Mouse (Mus musculus) megakaryocyte progenitor cell, adult 5-6 weeks (primary cell): ENCODE data around the gene Tac2. TPM values are rescaled to one million over a fixed set of nuclear protein-coding genes. Genes with fewer than 3 reads are reported as not detected.
A peak's percentile ranks its signal among the peaks of the same experiment; 100 is the strongest.

Experiments
- ATAC-seq: replicated peaks from 2 replicates; pipeline ENCODE4 v1.8.0; 2016; ENCODE audit warnings: mild to moderate bottlenecking, moderate TSS enrichment, inconsistent platforms; ENCODE audit not compliant: poor library complexity
- total RNA-seq, 2 experiments: library from RNA; stranded (forward) in 1 of 2; stranded (reverse) in 1 of 2; fragments of 157-497, 149-512 nt in 1 of 2; fragments of 200-1000 nt in 1 of 2; gene quantifications; 2 replicates each; pipeline versions ENCODE4 v1.2.3 to v1.2.4; 2015 to 2017

The Tac2 gene
- total RNA-seq, 2 experiments from 2014 or later, result 1.2 TPM; not detected in 1

DNA sequence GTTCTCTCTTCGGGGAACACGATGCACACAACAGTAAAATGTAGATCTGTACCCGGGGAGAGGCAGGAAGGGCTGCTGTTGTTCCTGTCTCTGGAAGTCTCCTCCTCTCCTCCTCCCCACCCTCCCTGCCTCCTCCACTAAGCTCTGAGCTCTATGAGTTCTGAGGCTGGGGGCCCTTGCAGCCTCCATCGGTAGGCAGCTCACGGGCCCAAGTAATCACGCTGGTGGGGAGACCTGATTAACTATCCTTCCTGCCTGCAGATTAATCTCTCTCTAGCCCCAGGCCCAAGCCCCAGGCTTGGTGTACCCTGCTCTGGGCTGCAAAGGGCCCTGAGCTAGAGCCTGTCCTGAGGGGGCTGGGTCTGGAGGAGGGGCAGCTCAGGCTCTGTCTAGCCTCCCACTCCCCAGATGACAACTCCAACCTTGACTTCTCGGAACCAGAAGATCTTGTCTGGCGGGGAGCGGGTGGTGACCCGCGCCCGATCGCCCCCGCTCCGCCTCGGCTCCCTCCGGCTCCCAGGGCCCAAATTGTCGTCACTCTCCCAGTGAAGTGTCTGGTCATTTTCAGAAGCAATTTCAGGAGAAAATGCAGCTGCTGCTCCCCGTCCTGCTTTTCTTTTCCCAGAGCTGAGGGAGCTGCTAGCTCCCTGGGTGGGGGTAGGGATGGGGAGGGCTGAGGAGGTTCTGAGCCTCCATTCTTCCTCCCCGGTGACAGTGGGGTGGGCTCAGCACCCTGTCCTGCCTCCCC lies 2.4 kb upstream of the Tac2 start:
- ATAC-seq, result no peak

GRCm38 (mm10) chr10:127725136-127725535 lies 858 bp downstream of the Tac2 start:
- ATAC-seq, result peak; percentile 20

GRCm38 (mm10) chr10:127728437-127728836 lies 4.2 kb downstream of the Tac2 start:
- no peak for ATAC-seq

GRCm38 (mm10) chr10:127730285-127730932 lies 6.1 kb downstream of the Tac2 start:
- peak; percentile 61 for ATAC-seq

DNA sequence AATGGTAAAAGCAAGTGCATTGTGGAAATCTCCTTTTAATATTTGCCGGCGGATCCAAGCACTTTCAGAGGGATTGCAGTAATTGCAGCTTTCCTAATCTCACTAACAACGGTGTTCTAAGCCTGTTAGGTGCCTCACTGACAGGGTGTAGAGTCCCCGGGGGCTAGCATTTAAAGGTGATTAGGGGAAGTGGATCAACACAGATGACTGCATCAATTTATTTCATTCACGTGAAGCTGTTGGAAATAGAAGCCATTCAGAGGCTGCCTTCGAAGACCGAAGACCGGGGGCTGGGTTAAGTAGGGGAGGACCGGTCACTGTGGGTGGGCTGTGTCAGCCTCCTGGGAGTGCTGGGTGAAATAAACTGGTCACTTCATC lies 6.6 kb downstream of the Tac2 start:
- ATAC-seq, result peak; percentile 9; the same call in 1 of the 2 replicates

DNA sequence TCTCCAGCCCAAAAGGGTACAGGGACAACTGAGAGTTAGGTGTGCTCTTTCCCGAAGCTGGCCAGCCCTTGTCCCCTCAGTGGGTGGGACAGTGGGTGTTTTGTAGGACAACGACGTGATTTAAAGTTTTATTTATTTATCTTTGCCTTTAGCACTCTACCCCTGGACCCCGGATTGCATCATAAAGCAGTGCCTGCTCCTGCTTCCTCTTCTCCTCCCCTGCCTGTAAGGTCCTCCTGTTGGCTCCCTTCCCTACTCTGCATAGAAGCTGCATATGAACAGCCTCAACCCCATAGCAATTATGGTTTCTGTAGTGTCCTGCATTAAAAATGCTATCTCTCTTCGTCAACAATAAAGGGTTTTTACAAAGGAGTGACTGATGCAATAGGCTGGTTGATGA lies 7.1 kb downstream of the Tac2 start:
- peak; percentile 27 for ATAC-seq

- ATAC-seq, result peak; percentile 31
Measured at GRCm38 (mm10) chr10:127734434-127734833, 10.2 kb downstream of the Tac2 start.

- ATAC-seq, result no peak
Measured at GRCm38 (mm10) chr10:127736266-127736665, 12.0 kb downstream of the Tac2 start.

- peak; percentile 43 for ATAC-seq
Measured at GRCm38 (mm10) chr10:127736916-127737315, 12.6 kb downstream of the Tac2 start.

DNA sequence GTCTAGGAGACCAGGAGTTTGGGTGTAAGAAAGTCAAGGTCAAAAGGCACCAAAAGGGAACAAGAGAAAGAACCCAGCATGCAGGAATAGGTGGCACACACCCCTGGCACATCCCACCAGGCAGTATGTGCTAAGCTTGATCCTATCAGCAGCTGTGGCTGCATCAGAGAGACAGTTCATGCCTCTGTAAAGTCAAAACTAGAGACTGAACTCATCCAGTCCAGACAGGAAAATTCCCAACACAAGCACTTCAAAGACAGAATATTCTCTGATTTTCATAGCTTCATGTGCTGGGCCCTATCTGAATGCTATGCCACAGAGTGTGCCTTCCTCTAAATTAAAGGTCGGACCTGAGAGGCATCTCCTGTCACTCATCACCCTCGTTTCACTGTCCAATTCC lies 13.3 kb downstream of the Tac2 start:
- no peak for ATAC-seq

- no peak for ATAC-seq
Measured at GRCm38 (mm10) chr10:127738151-127738882, 14.0 kb downstream of the Tac2 start.

DNA sequence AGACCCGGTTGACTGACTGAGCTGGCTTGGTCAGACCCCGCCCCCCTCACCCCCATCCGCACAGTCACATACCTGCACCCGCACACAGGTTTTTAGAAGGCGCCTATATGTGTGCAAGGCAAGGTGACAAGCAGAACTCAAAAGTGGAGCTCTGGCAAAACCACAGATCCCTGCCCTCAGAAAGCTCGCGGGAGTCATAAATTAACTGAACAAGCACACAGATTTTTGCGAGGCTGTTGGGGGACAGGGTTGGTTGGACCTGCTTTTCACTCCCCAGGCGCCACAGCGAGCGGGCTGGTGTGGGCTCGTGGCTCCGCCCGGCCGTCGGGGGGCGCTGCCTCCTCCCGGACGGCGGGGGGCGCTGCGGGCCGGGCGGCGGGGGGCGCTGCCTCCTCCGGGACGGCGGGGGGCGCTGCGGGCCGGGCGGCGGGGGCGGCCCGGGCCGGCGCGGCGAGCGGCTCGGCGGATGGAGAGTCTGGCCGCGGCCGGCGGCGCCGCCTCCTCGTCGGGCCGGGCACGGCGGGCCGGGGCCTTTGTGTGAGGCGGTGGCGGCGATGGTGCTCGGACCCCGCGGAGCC lies 14.9 kb downstream of the Tac2 start, which contains the start of gene Zbtb39:
Gene Zbtb39, plus strand, starts transcription at position 456 of the 578 bp plus-strand sequence.
- peak; percentile 60 for ATAC-seq

- peak; percentile 11; the same call in 1 of the 2 replicates for ATAC-seq
Measured at GRCm38 (mm10) chr10:127739661-127740161, 15.4 kb downstream of the Tac2 start.

DNA sequence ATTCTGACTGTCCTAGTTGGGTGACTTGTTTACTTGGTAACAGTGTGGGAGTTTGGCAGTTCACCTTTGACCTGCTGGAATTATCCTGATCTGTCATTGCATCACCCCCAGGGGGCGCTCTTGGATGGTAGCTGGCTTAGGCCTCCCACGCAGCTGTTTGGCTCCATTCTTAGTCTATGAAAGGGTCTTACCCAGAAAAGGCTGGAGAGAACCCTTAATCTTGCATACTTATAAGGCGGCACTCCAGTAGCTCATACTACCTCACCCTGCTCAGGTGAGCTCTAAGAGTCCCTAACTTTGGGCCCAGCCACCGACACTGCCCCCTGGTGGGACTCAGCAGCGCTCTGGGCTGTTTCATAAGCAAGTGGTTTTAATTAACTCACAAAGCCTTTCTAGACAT lies 20.4 kb downstream of the Tac2 start:
- ATAC-seq, result peak; percentile 62

DNA sequence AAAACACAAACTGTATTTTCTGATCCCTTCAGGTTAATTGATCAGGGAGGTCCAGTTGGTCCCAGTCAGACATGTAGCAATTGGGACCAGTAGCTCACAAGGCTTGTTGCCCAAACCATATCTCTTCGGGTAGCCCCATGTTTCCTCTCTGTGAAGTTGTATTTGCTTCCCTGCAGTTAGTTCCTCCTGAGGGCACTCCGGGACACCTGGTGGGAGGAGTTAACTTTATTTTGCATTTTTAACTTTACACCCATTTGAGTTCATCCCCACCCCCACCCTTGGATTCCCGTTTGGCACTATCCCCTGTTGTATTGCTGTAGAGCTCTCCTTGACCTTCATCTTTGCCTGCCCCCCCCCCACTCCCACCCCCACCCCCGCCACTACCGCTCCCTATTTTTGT lies 21.6 kb downstream of the Tac2 start:
- ATAC-seq, result 0 out of 2 replicates have a peak, but pooled peaks have one; percentile 21

GRCm38 (mm10) chr10:127747254-127747653 lies 23.0 kb downstream of the Tac2 start:
- ATAC-seq, result no peak

- ATAC-seq, result 0 out of 2 replicates have a peak, but pooled peaks have one; percentile 8
Measured at GRCm38 (mm10) chr10:127748847-127749612, 24.8 kb downstream of the Tac2 start.

DNA sequence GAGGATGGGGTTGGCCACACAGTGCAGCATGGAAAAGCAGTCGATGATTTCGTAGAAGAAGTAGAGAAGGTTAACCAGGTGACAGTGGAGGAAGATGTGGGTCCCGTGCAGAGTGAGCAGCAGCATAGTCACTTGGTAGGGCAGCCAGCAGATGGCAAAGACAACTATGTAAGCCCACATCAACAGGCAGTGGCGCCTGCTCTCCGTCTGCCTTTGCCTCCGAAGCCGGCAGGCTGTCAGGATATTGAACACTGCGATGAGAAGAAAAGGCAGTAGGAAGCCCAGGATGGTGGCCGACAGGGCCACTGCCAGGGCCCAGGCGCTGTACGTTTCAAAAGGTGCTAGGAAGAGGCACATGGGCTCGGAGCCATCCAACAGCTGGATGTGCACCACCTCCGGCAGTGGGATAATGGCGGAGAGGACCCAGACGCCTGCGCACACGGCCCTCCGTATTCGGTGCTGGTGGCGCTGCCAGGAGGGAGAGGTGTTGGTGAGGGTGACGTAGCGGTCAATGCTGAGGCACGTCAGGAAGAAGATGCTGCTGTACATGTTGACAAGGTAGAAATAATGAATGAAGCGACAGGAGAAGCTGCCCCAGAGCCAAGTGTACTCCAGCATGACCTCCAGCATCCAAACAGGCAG lies 26.0 kb downstream of the Tac2 start:
- ATAC-seq, result no peak

GRCm38 (mm10) chr10:127751548-127751947 lies 27.3 kb downstream of the Tac2 start, which contains the start of gene Gpr182:
Gene Gpr182, minus strand, starts transcription at chr10:127751732.
- ATAC-seq, result no peak
